Mouse (Mus musculus): ENCODE measurements at regions not wholly inside any gene's neighbourhood (a gene's known extent, or its start where the extent isn't known, plus 50 kb on each side); places are given as distances from the start of the nearest gene placed in this dataset.

DNA sequence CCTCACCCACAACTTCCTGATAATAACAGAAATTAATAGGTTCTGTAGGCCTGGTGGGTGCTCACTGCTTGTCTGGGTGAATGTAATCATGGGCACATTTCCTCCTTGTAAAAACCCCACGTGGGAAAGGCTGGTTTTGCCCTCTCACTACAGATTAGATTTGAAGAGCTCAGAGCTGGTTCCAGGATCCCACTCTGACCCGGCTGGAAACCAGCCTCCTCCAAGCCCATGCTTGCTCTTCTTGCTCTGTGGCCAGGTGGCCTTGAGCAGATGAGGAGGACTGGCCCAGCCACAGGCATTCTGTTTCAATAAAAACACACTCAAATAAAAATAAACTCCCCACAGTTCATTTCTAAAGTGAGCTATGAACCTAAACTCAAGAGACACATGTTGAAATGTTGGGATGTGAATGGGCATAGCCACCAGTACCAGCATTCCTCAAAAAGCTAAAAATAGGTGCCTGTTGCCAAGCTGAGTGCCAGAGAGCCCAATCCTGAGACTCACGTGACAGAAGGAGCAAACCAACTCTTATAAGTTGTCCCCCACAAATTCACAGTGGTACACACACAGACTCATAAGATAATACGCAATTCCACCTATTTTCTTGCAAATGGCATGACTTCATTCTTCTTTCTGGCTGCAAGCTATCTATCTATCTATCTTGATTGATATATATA lies 116.1 kb downstream of the Nufip1 start:
- no peaks in the 10 kb centered on the region for H3K36me3 ChIP-seq (ENCODE audit: inconsistent target)
- no peaks in the 10 kb centered on the region for H3K79me2 ChIP-seq (ENCODE audit: inconsistent target)
- H3K4me3 ChIP-seq (ENCODE audit: inconsistent target), result no peak overlapping the region
- 65% methylated on average over 3 of the region's 4 CpGs for WGBS (ENCODE audit: missing documents)
- no peak overlapping the region for H3K27ac ChIP-seq

DNA sequence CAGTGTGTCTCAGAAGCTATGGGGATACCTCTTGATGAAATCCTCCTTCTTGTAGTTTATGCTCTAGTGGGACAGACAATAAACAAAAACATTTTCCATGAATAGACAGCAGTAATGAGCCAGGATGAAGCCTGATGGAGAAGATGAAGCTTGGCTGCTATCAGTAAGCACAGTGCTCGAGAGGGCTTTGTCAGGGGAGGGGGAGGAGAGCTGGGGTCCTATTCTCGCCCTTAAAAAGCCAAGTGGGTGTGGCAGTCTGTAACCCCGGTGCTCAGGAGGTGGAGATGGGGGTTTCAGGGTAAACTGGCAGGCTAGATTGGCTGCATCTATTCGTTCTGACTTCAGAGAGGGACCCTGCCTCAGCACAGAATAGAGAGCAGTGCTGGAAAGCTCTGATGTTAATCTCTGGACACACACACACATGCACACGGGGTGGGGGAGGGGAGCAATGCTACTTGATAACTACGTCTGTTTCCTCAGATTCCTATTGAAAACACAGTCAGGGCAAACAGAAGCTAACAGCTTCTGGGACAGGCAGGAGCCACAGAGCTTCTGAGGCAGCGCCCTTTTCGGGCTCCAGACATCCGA lies 118.4 kb downstream of the Nufip1 start:
- H3K36me3 ChIP-seq (ENCODE audit: inconsistent target), result no peaks in the 10 kb centered on the region
- 76% methylated on average over 9 of the region's 9 CpGs for WGBS (ENCODE audit: missing documents)
- H3K79me2 ChIP-seq (ENCODE audit: inconsistent target), result no peaks in the 10 kb centered on the region
- H3K4me3 ChIP-seq (ENCODE audit: inconsistent target), result no peak overlapping the region
- no peak overlapping the region for H3K27ac ChIP-seq

- 91% methylated on average over 14 of the region's 14 CpGs for WGBS (ENCODE audit: missing documents)
- Histone ChIP-seq H3K4me3 (ENCODE audit: inconsistent target) (no peak overlapping the region), H3K79me2 (ENCODE audit: inconsistent target) (no peaks in the 10 kb centered on the region), H3K27ac (no peak overlapping the region), H3K36me3 (ENCODE audit: inconsistent target) (no peaks in the 10 kb centered on the region)
Measured at GRCm38 (mm10) chr14:76239856-76240493, 129.3 kb downstream of the Nufip1 start.

GRCm38 (mm10) chr14:76243581-76244337 lies 133.1 kb downstream of the Nufip1 start:
- WGBS (ENCODE audit: missing documents), result 91% methylated on average over 12 of the region's 14 CpGs
- H3K36me3 ChIP-seq (ENCODE audit: inconsistent target), result no peaks in the 10 kb centered on the region
- no peak overlapping the region for H3K27ac ChIP-seq
- no peak overlapping the region for H3K4me3 ChIP-seq (ENCODE audit: inconsistent target)
- no peaks in the 10 kb centered on the region for H3K79me2 ChIP-seq (ENCODE audit: inconsistent target)

GRCm38 (mm10) chr14:76244338-76245062 lies 133.8 kb downstream of the Nufip1 start:
- H3K4me3 ChIP-seq (ENCODE audit: inconsistent target), result no peak overlapping the region
- 80% methylated on average over 18 of the region's 18 CpGs for WGBS (ENCODE audit: missing documents)
- no peaks in the 10 kb centered on the region for H3K36me3 ChIP-seq (ENCODE audit: inconsistent target)
- H3K79me2 ChIP-seq (ENCODE audit: inconsistent target), result no peaks in the 10 kb centered on the region
- no peak overlapping the region for H3K27ac ChIP-seq

DNA sequence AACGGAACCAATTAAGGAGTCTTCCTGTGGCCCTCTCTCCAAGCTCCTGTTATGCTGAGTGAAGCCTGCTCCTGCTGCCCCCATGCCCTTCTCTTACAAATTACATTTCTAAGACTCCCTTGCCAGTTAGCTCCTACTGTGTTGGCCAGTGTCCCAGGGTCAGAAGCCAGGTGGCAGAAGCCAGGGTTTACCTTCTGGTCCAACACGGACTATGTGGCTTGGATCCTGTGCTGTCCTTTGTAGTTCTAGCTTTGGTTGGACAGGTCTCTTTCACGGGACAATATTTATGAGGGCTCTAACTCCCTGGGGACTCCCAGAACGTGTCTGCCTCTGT lies 134.3 kb downstream of the Nufip1 start:
- H3K36me3 ChIP-seq (ENCODE audit: inconsistent target), result no peaks in the 10 kb centered on the region
- no peaks in the 10 kb centered on the region for H3K79me2 ChIP-seq (ENCODE audit: inconsistent target)
- no peak overlapping the region for H3K4me3 ChIP-seq (ENCODE audit: inconsistent target)
- WGBS (ENCODE audit: missing documents), result 94% methylated on average over 4 of the region's 4 CpGs
- no peak overlapping the region for H3K27ac ChIP-seq

DNA sequence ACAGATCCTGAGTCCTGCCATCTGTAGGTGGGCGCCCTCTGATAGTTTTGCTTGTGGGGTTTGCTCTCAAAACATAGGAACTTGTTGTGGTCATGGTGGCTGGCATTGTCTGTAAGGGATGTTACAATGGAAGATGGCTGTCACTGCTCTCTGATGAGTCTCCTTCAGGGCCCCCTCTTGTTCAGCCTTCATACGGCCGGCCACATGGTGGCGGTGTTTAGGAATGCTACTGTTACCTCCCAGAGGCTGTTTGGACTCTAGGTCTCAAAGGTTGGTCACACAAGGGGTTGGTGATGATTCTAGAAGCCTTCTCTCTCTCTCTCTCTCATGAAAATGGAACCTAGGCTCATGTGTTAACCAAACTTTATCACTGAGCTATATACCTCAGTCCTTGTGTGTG lies 137.0 kb downstream of the Nufip1 start:
- H3K4me3 ChIP-seq (ENCODE audit: inconsistent target), result no peak overlapping the region
- H3K79me2 ChIP-seq (ENCODE audit: inconsistent target), result no peaks in the 10 kb centered on the region
- H3K36me3 ChIP-seq (ENCODE audit: inconsistent target), result no peaks in the 10 kb centered on the region
- no peak overlapping the region for H3K27ac ChIP-seq
- WGBS (ENCODE audit: missing documents), result 96% methylated on average over 4 of the region's 4 CpGs

- no peak overlapping the region for H3K27ac ChIP-seq
- 89% methylated on average over 3 of the region's 3 CpGs for WGBS (ENCODE audit: missing documents)
- no peak overlapping the region for H3K4me3 ChIP-seq (ENCODE audit: inconsistent target)
- H3K36me3 ChIP-seq (ENCODE audit: inconsistent target), result no peaks in the 10 kb centered on the region
- no peaks in the 10 kb centered on the region for H3K79me2 ChIP-seq (ENCODE audit: inconsistent target)
Measured at GRCm38 (mm10) chr14:76253850-76254249, 143.2 kb downstream of the Nufip1 start.

- Histone ChIP-seq H3K27ac (no peak overlapping the region), H3K79me2 (ENCODE audit: inconsistent target) (no peaks in the 10 kb centered on the region), H3K36me3 (ENCODE audit: inconsistent target) (no peaks in the 10 kb centered on the region), H3K4me3 (ENCODE audit: inconsistent target) (no peak overlapping the region)
- WGBS (ENCODE audit: missing documents), result 64% methylated on average over 30 of the region's 30 CpGs
Measured at GRCm38 (mm10) chr14:76254565-76255501, 144.1 kb downstream of the Nufip1 start.

DNA sequence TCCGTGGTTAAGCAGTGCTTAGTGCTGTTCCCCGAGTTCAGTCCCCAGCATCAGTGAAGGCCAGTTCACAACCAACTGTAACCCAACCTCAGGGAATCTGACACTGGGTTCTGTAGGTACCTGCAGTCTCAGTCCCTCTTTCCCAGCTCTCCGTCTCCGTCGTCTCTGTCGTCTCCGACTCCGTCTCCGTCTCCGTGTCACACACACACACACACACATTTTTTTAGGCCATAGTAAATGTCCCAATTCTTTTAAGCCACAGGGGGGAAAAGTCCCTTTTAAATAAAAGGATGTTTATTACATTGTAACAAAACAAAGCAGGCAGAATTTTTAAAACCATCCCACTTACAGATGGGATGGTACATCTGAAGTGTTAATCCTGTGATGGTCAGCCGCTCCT lies 145.3 kb downstream of the Nufip1 start:
- no peaks in the 10 kb centered on the region for H3K36me3 ChIP-seq (ENCODE audit: inconsistent target)
- WGBS (ENCODE audit: missing documents), result 98% methylated on average over 11 of the region's 11 CpGs
- H3K27ac ChIP-seq, result no peak overlapping the region
- no peak overlapping the region for H3K4me3 ChIP-seq (ENCODE audit: inconsistent target)
- no peaks in the 10 kb centered on the region for H3K79me2 ChIP-seq (ENCODE audit: inconsistent target)

DNA sequence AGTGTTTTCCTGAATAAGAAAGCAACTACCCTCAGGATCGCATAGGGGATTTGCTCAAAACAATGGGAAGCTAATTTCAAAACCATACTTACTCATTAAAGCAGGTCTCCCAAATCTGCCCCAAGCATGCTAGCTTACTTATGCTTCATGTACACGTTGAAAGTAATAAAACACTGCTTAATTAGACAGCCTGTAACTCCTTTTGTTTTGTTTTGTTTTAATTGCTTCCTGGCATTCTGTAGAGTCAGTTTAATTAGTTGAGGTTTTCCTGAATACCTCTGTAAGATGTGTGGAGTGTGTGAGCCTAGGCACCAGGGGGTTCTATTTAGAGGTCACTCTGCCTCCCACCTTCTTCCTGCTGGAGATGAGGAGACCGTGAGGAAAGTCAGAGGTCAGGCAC lies 147.9 kb downstream of the Nufip1 start:
- Histone ChIP-seq H3K36me3 (ENCODE audit: inconsistent target) (no peaks in the 10 kb centered on the region), H3K4me3 (ENCODE audit: inconsistent target) (no peak overlapping the region), H3K79me2 (ENCODE audit: inconsistent target) (no peaks in the 10 kb centered on the region), H3K27ac (no peak overlapping the region)
- 71% methylated on average over 3 of the region's 3 CpGs for WGBS (ENCODE audit: missing documents)

DNA sequence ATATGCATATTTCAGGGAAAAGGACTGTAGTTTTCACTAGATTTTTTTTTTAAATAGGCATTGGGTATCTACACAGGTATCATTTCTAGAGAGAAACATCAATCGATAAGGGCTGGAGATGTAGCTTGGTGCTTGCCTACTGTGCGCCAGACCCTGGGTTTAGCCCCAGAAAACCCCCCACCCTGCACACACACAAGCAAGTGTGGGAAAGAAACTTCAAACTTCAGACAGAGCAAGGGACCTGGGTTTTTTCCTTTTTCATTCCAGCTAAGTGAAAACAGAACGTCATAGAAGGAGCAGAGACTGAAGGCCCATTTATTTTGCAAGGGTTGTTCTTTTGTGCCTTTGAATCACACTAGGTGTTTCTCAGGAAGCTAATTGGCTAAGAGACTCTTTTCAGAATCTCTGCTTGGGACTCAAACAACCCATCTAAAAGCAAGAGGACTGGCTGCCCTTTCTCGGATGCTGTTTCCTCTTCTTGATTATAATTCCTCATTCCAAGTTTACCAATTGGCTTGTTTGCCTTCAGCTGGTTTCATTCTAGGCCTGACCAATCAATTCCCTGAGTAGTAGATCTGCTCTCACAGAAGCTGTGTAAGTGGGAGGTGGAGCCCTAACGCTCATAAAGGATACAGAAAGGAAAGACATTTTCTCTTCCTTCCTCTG lies 150.1 kb downstream of the Nufip1 start:
- Histone ChIP-seq H3K36me3 (ENCODE audit: inconsistent target) (no peaks in the 10 kb centered on the region), H3K4me3 (ENCODE audit: inconsistent target) (no peak overlapping the region), H3K27ac (no peak overlapping the region), H3K79me2 (ENCODE audit: inconsistent target) (no peaks in the 10 kb centered on the region)
- 79% methylated on average over 5 of the region's 5 CpGs for WGBS (ENCODE audit: missing documents)

GRCm38 (mm10) chr14:76263682-76264081 lies 151.1 kb upstream of the Tsc22d1 start:
- Histone ChIP-seq H3K27ac (no peak overlapping the region), H3K36me3 (ENCODE audit: inconsistent target) (no peaks in the 10 kb centered on the region), H3K79me2 (ENCODE audit: inconsistent target) (no peaks in the 10 kb centered on the region), H3K4me3 (ENCODE audit: inconsistent target) (no peak overlapping the region)
- WGBS (ENCODE audit: missing documents), result 96% methylated on average over 5 of the region's 5 CpGs
